Mouse (Mus musculus) cortical plate, adult 2 months (tissue): ENCODE measurements around the gene 1810010D01Rik.

Experiments
- CTCF ChIP-seq: fragments of 200-500 bp; IDR thresholded peaks from 2 replicates; pipeline ENCODE4 v1.5.1; 2011; ENCODE audit warnings: mild to moderate bottlenecking, control low read depth, low read length; ENCODE audit not compliant: insufficient read depth; ENCODE audit errors: extremely low read depth
- POLR2A ChIP-seq: fragments of 200-500 bp; IDR thresholded peaks from 2 replicates; pipeline ENCODE4 v1.6.1; 2011; ENCODE audit warnings: mild to moderate bottlenecking, low read length, control low read depth; ENCODE audit not compliant: insufficient read depth; ENCODE audit errors: extremely low read depth

DNA sequence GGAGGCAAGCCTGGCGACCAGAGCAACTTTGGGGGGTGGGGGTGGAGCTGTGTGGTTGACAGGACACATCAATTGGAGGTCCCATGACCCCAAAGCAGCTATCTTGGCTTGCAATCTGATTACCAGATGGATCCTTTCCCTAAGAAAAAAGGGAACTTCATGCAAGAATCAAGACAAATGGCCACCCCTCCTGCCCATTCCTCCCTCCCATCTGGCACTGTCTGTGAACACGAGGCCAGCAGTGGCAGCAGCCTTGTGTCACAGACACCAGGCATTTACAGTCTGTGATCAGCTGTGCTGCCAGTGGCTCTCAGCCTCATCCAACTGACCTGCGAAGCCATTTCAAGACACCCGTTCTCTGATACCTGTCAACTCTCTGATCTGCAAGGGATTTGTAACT lies 25.5 kb downstream of the 1810010D01Rik start:
- TF ChIP-seq POLR2A = no peak
- no peak for TF ChIP-seq CTCF
